Mouse (Mus musculus) lung, postnatal 36 days (tissue): ENCODE results near the gene Tnfsf8.

ENCODE experiments used
- DNase-seq: peaks from one replicate; pipeline ENCODE4 v3.0.0; 2022; ENCODE audit warnings: mixed read lengths

The Tnfsf8 gene

DNA sequence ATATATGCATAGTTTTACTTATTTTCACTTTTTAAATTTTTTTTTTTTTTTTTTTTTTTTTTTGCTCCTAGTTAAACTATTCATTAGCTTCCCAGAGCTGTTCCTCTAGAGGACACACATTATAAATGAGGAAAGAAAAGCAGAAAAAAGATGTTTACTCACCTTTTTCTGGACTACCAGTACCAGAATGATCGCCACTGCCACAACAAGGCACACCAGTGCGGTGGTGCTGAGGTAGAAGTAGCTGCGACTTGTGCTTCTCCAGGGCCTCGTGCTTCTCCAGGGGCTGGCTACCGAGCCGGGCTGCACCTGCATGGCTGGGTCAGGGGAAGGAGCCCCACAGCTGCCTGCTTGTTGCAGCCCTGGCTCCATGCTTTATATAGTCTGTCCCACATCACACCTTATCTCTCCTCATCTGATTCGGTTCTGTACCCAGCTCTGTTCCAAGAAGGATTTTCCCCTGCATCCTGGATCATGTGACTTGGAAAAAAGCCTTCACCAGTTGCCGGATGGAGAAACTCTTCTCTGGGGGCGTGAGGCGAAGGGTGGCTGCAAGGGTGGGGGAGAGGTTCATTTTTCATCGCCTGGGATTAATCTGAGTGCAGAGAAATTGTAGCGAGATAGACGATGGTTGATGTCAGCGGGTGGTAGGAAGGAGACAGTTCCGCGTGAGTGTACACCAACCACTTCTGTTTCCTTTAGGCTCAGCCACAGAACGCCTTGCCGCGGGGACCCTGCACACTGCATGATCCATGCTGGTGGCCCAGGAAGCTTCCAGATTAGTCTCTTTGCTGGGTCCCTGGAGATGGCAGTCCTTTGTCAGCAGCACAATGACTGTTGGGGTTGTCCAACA, at the start of gene Tnfsf8:
Tnfsf8 (minus strand) TSS at position 660 of the 853 bp plus-strand sequence.
- peak; percentile 9 for DNase-seq

- no peak for DNase-seq
Measured at GRCm38 (mm10) chr4:63908511-63908910, 47.4 kb upstream of the Tnfsf8 start.

GRCm38 (mm10) chr4:63907473-63907872, 46.3 kb upstream of the Tnfsf8 start:
- DNase-seq = no peak

DNA sequence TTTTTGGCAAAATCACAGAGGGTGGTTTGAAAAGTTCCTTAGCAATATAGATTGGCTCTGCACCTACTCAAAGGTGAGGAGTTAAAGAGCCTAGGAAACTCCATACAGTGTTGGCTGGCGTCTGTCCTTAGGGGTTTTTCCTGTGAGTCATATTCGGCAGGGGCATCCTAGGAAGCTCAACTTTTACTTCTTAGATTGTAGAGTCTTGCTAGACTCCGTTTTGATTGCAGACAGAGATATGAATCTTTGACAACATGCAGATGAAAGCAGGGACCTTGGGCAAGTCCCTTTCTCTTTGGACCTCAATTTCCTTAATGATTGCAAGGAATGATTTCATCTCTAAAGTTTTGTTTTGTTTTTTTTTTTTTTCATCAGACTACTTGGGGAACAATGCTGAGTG, 44.9 kb upstream of the Tnfsf8 start:
- DNase-seq = no peak

GRCm38 (mm10) chr4:63899081-63899523, 38.0 kb upstream of the Tnfsf8 start:
- DNase-seq = peak; percentile 9

DNA sequence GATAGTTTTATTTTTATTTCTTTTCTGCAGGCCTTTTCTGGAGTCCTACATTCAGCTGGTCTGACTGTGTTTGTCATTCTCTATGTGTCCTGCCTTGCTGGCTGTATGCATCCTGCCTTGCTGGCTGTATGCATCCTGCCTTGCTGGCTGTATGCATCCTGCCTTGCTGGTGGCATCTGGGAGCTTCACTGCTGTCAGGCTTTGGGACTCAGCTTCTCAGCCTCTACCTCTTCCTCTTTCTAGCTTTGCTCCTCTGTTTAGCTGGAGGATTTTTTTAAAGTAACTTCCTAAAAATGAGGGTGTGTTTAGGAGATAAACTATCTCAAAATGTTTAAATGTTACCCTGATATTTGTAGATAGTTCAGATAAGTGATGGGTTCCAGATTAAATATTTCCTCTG, 36.0 kb upstream of the Tnfsf8 start:
- no peak for DNase-seq

GRCm38 (mm10) chr4:63886156-63886555, 25.0 kb upstream of the Tnfsf8 start:
- no peak for DNase-seq

DNA sequence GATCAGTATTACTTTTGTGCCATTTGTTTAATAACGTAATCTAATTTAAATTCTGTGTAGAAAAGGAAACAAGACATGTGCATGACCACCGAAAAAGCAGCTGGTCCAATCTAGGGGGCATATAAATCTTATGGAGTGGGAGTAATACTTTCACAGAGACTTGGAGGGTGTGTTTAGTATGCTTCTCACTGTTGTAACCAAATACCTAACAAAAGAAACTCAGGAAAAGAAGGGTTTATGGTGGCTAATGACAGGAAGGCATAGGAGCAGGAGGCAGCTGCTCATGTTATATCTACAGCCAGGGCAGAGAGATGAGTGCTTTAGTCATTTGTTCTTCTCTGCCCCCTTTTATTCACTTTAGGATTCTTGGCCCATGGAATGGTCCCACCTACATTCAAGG, 15.6 kb upstream of the Tnfsf8 start:
- DNase-seq = no peak

- DNase-seq = no peak
Measured at GRCm38 (mm10) chr4:63875480-63875879, 14.3 kb upstream of the Tnfsf8 start.

GRCm38 (mm10) chr4:63870678-63871077, 9.5 kb upstream of the Tnfsf8 start:
- no peak for DNase-seq

DNA sequence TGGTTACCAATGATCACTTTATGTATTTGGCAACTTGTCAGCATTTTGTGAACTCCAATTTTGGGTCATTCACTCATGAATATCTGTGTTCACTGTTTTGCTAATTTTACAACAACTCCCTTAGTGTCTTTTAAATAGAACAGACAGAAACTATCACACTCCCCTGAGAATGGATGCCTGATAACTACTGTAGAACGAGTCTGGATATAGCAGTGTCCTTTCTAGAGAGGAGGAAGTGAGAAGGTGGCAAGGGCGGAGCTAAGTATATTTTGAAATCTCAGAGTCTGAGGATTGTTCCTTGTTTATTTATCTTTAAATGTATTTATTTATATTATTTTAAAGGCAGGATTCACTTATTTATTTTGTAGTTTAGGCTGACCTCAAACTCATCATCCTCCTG, 7.6 kb upstream of the Tnfsf8 start:
- DNase-seq = peak; percentile 33

DNA sequence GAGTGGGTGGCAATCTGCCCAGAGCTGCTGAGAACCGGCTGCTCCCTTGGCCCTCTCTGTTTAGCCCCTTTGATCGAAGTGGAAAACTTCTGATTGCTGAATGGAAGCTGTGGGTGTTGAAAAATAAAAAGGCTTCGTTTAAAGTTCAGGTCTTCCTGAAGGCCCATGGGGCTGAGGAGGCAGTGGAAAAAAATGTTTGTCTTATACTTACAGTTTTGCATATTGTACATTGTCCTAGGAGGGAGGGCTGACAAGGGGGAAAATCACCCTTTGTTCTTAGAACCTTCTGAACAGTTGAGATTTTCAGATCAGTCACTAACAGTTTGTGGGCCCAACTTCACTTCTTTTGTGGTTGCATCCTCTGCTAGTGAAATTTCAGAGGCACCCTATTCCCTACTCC, 1.8 kb upstream of the Tnfsf8 start:
- no peak for DNase-seq

DNA sequence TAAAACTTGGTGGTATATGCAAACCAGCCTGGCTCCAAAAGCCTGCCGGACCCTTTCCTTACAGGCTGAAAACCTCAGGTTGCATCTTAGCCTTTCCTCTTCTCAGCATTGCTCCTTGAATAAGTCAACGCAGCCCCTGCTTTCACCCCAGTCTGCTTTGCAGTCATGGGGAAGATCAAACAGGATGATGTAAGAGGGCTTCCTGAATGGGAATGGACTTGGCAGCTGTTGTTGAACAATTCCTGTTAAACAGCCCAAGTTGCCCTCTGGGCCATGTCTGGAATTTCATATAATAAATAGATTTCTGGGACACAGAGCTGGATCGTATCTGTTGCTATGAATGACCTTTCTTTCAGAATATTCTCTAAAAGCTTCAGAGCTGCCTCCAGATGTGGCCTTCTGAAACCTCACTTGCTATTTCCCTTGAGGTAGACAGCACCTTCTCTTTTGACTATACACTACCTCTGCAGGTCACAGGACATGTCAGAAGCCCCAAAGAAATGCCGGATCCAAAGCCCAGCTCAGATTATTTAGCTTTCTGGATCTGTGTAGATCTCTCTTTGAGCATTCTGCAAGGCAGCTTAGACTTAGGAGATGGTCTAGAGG, 1.0 kb upstream of the Tnfsf8 start:
- DNase-seq = peak; percentile 53

- no peak for DNase-seq
Measured at GRCm38 (mm10) chr4:63860236-63860635, 911 bp downstream of the Tnfsf8 start.

DNA sequence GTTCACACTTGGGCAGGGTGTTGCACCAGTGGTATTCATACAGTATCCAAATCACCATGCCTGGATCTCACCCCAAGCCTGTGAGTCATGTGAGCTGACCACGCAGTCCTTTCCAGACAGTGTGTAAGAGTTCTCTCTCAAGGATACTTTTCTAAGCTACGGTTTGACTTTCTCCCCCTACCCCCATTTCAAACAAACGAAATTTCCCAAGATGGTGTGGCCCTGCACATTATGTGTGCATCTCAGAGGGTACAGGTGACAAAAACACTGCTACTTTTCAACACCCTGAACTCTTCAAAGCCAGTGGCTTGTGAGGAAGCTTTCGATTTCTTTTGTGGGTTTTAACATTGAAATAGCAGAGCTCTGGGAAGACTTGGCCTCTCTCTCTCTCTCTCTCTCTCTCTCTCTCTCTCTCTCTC, 1.4 kb downstream of the Tnfsf8 start:
- DNase-seq = no peak

- DNase-seq = no peak
Measured at GRCm38 (mm10) chr4:63858646-63859224, 2.4 kb downstream of the Tnfsf8 start.

- DNase-seq = no peak
Measured at GRCm38 (mm10) chr4:63856764-63857163, 4.4 kb downstream of the Tnfsf8 start.

DNA sequence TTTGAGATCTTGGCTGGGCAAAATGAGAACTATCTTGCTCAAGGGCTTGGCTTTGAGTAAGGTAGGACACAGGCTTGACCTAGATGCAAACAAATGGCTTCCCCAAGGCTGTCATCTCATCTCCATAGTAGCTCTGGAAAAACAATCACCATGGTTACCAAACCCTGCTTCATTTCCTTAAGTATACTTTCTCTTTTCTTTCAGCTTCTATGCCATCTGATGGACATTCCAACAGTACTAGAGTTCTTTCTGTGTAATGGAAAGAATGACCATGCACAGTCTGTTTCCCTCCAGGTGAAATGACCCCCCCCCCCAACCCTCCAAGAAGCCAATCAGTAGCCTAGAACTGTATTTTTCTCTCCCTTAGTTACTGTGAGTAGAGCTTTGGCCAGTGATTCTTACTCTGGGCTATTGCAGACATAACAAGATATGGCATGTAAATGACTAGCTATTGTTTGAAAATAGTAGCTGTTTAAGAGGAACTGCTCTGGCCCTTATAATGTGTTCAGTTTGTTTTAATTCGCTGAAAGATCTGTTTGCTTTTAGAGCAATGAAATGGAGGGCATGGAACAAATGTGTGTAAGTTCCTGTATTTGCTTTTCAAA, 7.3 kb downstream of the Tnfsf8 start:
- DNase-seq = no peak

DNA sequence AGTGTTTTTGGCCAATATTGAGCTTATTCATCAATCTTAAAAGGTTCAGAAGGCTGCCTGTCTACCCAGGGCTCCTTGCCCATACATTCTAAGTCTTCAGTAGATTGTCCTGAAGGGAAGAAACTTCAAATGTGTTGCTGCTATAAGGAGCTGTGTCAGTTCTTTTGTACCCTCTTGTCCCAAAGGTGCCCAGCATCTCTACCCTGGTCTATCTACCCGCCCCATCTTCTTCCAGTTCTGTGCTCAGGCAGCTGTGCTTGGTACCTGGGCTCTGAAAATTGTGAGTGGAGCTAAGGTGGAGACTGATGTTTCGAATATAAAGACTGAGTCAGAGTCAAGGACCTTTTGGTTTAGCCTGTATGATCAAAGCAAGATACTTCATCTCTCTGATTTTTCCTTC, 11.1 kb downstream of the Tnfsf8 start:
- DNase-seq = no peak

DNA sequence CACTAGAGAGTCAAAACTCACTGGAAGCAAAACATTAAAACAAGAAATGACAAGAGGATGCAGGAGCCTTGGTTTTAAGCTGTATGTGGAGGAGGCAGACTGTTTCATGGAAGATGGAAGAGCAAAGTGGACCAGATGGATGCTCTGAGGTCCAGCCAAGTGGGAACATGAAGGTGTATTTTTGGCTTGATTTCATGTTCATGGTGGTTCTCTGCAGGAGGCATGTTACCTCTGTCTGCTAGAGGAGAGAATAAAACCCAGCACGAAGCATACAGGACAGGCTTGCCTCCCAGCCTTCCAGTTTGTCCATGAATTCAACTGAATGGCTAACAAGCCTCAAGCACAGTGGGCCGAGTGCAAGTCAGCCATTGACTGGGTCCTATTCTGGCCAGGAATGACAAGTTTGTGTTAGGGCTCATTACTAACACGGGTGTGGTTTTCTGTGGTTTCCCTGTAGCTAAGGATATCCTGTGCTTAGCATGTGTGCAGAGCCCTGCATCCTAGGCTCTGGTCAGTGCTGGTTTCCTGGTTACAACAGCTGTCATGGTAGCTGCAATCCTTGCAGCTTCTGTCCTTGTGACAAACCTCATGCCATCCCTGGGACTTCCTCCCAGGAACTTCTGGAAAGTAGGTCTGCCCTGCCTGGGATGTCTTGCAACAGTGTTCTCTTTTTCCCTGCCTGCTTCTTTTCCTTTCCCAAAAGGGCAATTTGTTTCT, 14.1 kb downstream of the Tnfsf8 start:
- no peak for DNase-seq

DNA sequence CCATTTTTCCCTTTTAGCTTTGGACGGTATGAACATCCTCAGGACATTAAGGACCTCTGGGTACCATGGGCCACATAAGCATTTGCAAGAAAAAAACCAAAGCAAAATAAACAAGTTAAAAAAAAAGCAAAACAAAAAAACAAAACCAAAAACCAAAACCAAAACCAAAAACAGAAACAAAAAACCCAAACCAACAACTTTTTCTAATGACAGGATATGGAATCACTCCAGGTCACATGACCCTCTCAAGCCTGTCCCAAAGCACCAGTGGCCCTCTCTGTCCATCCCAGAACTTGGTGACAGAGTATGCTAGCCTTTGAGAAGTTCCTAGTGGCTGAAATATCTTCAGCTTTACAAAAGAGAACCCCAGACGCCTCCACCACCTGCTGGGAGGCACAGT, 15.4 kb downstream of the Tnfsf8 start:
- DNase-seq = no peak

GRCm38 (mm10) chr4:63843924-63844323, 17.2 kb downstream of the Tnfsf8 start:
- peak; percentile 62 for DNase-seq

DNA sequence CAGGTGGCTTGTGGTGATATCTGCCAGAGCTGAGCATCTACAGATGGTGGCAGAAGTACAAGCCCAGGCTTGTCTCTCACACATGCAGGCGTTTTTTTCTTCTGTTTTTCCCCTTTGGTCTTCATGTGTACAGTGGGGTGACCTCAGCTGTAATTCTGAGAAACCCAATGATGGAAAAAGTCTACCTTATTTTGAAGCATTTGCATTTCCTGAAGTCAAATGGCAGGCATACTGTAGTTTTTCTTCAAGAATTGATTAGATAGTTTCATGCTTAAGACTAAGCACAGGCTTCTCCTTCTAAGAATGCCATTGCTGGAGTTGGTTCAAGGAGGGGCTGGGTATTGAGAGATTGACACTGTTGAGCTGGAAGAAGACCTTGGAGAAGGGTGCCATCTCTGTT, 18.9 kb downstream of the Tnfsf8 start:
- DNase-seq = no peak
